ENCODE assay signal across 8 mouse cellular contexts in the genomic region with DNA sequence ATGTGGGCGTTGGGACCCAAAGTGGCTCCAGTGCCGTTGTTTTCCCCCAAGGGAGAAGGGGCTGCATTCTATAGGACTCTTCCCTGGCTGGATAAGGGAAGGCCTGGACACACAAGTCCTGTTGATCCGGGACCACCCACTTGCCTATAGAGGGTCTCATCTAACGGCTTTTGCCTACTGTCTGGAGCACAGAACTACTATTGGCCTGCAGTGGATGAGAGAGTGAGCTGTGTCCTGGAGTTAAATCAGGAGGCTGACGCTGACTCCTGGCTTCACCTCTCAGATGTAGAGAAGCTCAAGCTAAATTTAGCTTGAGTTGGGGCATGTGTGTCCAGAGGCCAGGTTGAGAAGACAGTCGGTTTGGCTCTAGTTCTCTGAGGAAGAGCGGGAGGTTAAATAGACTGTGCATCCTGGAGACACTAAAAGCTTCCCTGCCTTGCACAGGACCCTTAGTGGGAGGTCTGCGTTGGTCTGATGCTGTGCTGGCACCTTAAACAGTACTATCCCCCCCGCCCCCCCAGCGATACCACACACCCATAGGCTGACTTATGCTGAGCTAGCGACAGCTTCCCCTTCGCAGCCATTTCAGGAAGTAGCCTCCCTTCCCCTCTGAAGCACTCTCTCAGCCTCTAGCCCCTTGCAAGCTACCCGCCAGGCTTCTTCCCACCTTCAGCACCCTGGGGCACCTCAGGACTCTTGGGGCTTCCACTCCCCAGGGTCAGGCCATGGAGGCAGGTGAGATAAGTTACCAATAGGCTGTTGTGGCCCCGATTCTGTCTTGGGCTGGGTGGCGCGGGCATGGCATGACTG. TPM values are rescaled to one million over a fixed set of nuclear protein-coding genes. Genes with fewer than 3 reads are reported as not detected.
DNase-seq lines count a peak whose midpoint lies in the region; ATAC-seq and TF ChIP-seq lines count a peak whose summit lies in the region.

No protein-coding gene starts in this region.

- peaks cover 7% of the 10 kb centered on the region; the same call in 1 of the 2 replicates for H3K4me1 ChIP-seq in kidney, postnatal 0 days (replicated peaks; ENCODE audit: insufficient read depth, low read length)
- peaks cover 10% of the 10 kb centered on the region for H3K4me1 ChIP-seq in embryonic facial prominence, embryonic 14.5 days (ENCODE audit: control insufficient read depth, insufficient read depth, low read length)
- H3K4me1 ChIP-seq in lung, adult 2 months (ENCODE audit: control insufficient read depth, insufficient read depth, low read length): peaks cover 4% of the 10 kb centered on the region

- H3K4me3 ChIP-seq in kidney, postnatal 0 days (replicated peaks; ENCODE audit: low read depth, low read length): peak overlapping the region; percentile 90
- H3K4me3 ChIP-seq in embryonic facial prominence, embryonic 14.5 days (ENCODE audit: low read depth, low read length): peak overlapping the region; percentile 86
- peak overlapping the region; percentile 76 for H3K4me3 ChIP-seq in lung, adult 2 months (replicated peaks; ENCODE audit: extremely low read depth, low read depth, low read length)

- H3K4me2 ChIP-seq in kidney, postnatal 0 days (ENCODE audit: low read length): peak overlapping the region; percentile 86
- peak overlapping the region; percentile 82 for H3K4me2 ChIP-seq in embryonic facial prominence, embryonic 14.5 days (ENCODE audit: low read depth, low read length)

- 24% methylated on average over 16 of the region's 16 CpGs for WGBS in kidney, postnatal 0 days
- WGBS in embryonic facial prominence, embryonic 14.5 days: 33% methylated on average over 14 of the region's 16 CpGs
- 20% methylated on average over 16 of the region's 16 CpGs for WGBS in lung, adult 2 months

- ATAC-seq in kidney, postnatal 0 days (replicated peaks; ENCODE audit: low FRiP score, low read depth): peak; percentile 21
- ATAC-seq in embryonic facial prominence, embryonic 14.5 days (ENCODE audit: low read depth): peak; percentile 37

- H3K27ac ChIP-seq in kidney, postnatal 0 days: peak overlapping the region; percentile 98
- peak overlapping the region; percentile 97 for H3K27ac ChIP-seq in embryonic facial prominence, embryonic 14.5 days (replicated peaks; ENCODE audit: low read depth, low read length)

- H3K36me3 ChIP-seq in kidney, postnatal 0 days (ENCODE audit: insufficient read depth, low read length): peaks cover 21% of the 10 kb centered on the region
- H3K36me3 ChIP-seq in embryonic facial prominence, embryonic 14.5 days (ENCODE audit: control insufficient read depth, insufficient read depth, low read length): peaks cover 37% of the 10 kb centered on the region

- no peaks in the 10 kb centered on the region for H3K27me3 ChIP-seq in kidney, postnatal 0 days (ENCODE audit: insufficient read depth, low read length)
- no peaks in the 10 kb centered on the region for H3K27me3 ChIP-seq in embryonic facial prominence, embryonic 14.5 days (replicated peaks; ENCODE audit: control insufficient read depth, insufficient read depth, low read length)

- peak overlapping the region; percentile 92 for H3K9ac ChIP-seq in kidney, postnatal 0 days (ENCODE audit: low read depth, low read length)
- H3K9ac ChIP-seq in embryonic facial prominence, embryonic 14.5 days (ENCODE audit: low read depth, low read length): peak overlapping the region; percentile 87

- no peaks in the 10 kb centered on the region for H3K9me3 ChIP-seq in kidney, postnatal 0 days (replicated peaks; ENCODE audit: low read length)
- H3K9me3 ChIP-seq in embryonic facial prominence, embryonic 14.5 days (ENCODE audit: control insufficient read depth, low read length): no peaks in the 10 kb centered on the region

- no peak for TF ChIP-seq CTCF in kidney, postnatal 0 days (IDR thresholded peaks at IDR 0.05; ENCODE audit: low read depth)
- no peak for TF ChIP-seq CTCF in lung, adult 2 months (IDR thresholded peaks at IDR 0.05; ENCODE audit: insufficient read depth, low read length)

- peak; percentile 35 for DNase-seq in kidney, postnatal 0 days (ENCODE audit: low spot score)
- DNase-seq in kidney, adult 11 months: no peak
- no peak for DNase-seq in embryonic facial prominence, embryonic 14.5 days (ENCODE audit: low spot score)
- DNase-seq in heart, postnatal 4 days: peak; percentile 26
- DNase-seq in lung, adult 2 months: no peak
- peak; percentile 86 for DNase-seq in skeletal muscle tissue, adult 2 months (ENCODE audit: low read depth, low spot score)
- DNase-seq in retina, postnatal 1 day: no peak
- no peak for DNase-seq in left cerebral cortex, adult 9 months (ENCODE audit: low spot score in 2 of 2)

- TF ChIP-seq POLR2A in lung, adult 2 months (IDR thresholded peaks at IDR 0.05; ENCODE audit: borderline replicate concordance, extremely low read depth, low read depth, low read length): peak; percentile 42; the same call in 1 of the 2 replicates

RNA-seq across cellular contexts. Expression of gene Dennd4b, which starts 1.2 kb away (rescaled TPM):
- polyA plus RNA-seq in kidney, postnatal 0 days (2015; fragmentation: Nextera tagmentation; extraction: Ambion mirVana): 2.2 TPM in 2 replicates
- 4.1 and 4.7 TPM in 2 replicates for polyA plus RNA-seq in embryonic facial prominence, embryonic 14.5 days (2014; fragmentation: Nextera tagmentation; extraction: Ambion mirVana)
- total RNA-seq in heart, postnatal 4 days (2021): 10 to 100 TPM; 22.2 to 22.3 TPM
- 37.5 and 39.6 TPM in 2 replicates for polyA plus RNA-seq in lung, adult 2 months (2012; rRNA removed)

RNA-seq across cellular contexts. Expression of gene Crtc2, which starts 12.2 kb away (rescaled TPM):
- 20.7 and 23.7 TPM in 2 replicates for polyA plus RNA-seq in kidney, postnatal 0 days (2015; fragmentation: Nextera tagmentation; extraction: Ambion mirVana)
- 14.2 and 14.4 TPM in 2 replicates for polyA plus RNA-seq in embryonic facial prominence, embryonic 14.5 days (2014; fragmentation: Nextera tagmentation; extraction: Ambion mirVana)
- total RNA-seq in heart, postnatal 4 days (2021): 10 to 100 TPM; 18.0 to 18.8 TPM
- polyA plus RNA-seq in lung, adult 2 months (2012; rRNA removed): 60.2 and 77.4 TPM in 2 replicates

RNA-seq across cellular contexts. Expression of gene Slc39a1, which starts 18.2 kb away (rescaled TPM):
- 130 TPM in 2 replicates for polyA plus RNA-seq in kidney, postnatal 0 days (2015; fragmentation: Nextera tagmentation; extraction: Ambion mirVana)
- 88.1 and 90.9 TPM in 2 replicates for polyA plus RNA-seq in embryonic facial prominence, embryonic 14.5 days (2014; fragmentation: Nextera tagmentation; extraction: Ambion mirVana)
- 100 to 1,000 TPM; 101 to 106 TPM for total RNA-seq in heart, postnatal 4 days (2021)
- polyA plus RNA-seq in lung, adult 2 months (2012; rRNA removed): 72.8 and 83.7 TPM in 2 replicates

RNA-seq across cellular contexts. Expression of gene Creb3l4, which starts 22.8 kb away (rescaled TPM):
- polyA plus RNA-seq in kidney, postnatal 0 days (2015; fragmentation: Nextera tagmentation; extraction: Ambion mirVana): 4.0 and 5.1 TPM in 2 replicates
- 5.2 and 6.1 TPM in 2 replicates for polyA plus RNA-seq in embryonic facial prominence, embryonic 14.5 days (2014; fragmentation: Nextera tagmentation; extraction: Ambion mirVana)
- total RNA-seq in heart, postnatal 4 days (2021): under 1 TPM; 0.18 to 0.19 TPM
- 2.0 TPM in 2 replicates for polyA plus RNA-seq in lung, adult 2 months (2012; rRNA removed)

RNA-seq across cellular contexts. Expression of gene Gatad2b, which starts 26.8 kb away (rescaled TPM):
- polyA plus RNA-seq in kidney, postnatal 0 days (2015; fragmentation: Nextera tagmentation; extraction: Ambion mirVana): 8.1 and 8.9 TPM in 2 replicates
- 13.2 and 13.4 TPM in 2 replicates for polyA plus RNA-seq in embryonic facial prominence, embryonic 14.5 days (2014; fragmentation: Nextera tagmentation; extraction: Ambion mirVana)
- 10 to 100 TPM; 59.5 to 62.0 TPM for total RNA-seq in heart, postnatal 4 days (2021)
- polyA plus RNA-seq in lung, adult 2 months (2012; rRNA removed): 21.5 and 26.0 TPM in 2 replicates

Comparison
In these comparisons a context has a peak if more than half of its experiments do, and no peak if none do; other contexts are left out.
1. DNase-seq: peak in kidney, postnatal 0 days (single experiment), heart, postnatal 4 days (single experiment) and skeletal muscle tissue, adult 2 months (single experiment); none in kidney, adult 11 months (single experiment), embryonic facial prominence, embryonic 14.5 days (single experiment), lung, adult 2 months (single experiment), retina, postnatal 1 day (single experiment) and left cerebral cortex, adult 9 months (0 of 2).
2. Peak in every context shown above with its lines, with median percentiles within 50 percentile points of each other: H3K4me3 ChIP-seq.